Mouse (Mus musculus): ENCODE measurements around the gene Sp6.
A peak's percentile ranks its signal among the peaks of the same experiment; 100 is the strongest.

Gene Sp6

DNA sequence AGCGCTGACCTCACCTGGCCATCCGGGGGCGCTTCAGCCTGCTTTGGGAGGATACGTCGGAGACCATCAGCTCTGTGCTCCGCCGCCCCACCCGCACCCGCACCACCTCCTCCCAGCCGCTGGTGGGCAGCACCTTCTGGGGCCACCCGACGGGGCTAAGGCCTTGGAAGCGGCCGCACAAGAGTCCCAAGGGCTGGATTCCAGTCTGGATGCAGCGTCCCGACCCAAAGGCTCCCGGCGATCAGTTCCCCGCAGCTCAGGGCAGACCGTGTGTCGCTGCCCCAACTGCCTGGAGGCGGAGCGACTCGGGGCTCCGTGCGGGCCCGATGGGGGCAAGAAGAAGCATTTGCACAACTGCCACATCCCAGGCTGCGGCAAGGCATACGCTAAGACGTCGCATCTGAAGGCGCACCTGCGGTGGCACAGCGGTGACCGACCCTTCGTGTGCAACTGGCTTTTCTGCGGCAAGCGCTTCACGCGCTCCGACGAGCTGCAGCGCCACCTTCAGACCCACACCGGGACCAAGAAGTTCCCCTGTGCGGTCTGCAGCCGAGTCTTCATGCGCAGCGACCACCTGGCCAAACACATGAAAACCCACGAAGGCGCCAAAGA, 8.8 kb downstream of the Sp6 start:
- peak; percentile 35 for DNase-seq (ENCODE audit: low spot score)

DNA sequence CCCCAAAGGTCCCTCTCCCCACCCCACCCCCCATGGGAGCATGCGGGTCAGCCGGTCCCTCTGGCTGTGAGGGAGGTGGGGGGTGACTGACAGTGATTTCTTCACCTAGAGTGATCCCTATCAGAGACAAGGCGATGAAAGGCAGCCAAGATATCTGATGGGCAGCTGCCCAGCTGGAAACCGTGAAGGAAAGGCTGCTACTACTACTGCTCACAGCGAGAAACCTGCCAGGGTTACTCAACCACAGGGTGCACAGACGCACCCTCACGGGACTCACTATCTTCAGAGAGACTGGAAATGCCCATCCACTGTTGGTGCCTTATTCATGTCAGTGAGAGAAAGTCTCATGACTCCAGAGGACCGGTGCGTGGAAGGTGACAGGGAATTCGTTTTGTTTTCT, 11.8 kb downstream of the Sp6 start:
- DNase-seq (ENCODE audit: low spot score), result no peak

DNA sequence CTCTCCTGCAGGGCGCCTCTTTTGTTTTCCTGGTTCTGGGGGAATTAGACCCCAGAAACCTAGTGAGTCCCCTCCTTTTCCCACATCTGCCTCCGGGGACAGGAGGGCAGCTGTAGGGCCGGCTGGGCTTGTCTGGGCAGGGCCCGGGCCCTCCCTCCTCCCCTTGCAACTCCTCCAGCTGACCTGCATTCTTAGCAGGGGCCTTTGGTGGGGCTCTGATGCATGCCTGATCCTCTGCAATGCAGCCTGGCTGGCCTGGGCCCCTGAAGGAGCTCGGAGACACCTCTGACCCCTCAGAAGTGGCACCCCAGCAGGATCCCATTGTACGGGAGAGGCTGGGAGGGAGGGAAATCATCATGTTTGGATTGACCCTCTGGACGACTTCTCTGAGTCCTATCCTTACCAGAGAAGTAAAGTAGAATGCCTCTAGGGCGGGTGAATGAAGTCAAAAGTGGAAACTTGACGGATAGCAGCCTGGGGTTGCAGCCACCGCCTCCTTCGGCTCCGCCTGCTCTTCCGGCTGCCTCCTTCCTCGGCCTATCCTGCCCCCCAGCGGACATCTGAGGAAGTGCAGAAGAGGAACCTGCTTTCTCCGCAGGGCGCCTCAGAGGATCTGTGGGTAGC, 12.6 kb downstream of the Sp6 start:
- peak; percentile 70 for DNase-seq (ENCODE audit: low spot score)

DNA sequence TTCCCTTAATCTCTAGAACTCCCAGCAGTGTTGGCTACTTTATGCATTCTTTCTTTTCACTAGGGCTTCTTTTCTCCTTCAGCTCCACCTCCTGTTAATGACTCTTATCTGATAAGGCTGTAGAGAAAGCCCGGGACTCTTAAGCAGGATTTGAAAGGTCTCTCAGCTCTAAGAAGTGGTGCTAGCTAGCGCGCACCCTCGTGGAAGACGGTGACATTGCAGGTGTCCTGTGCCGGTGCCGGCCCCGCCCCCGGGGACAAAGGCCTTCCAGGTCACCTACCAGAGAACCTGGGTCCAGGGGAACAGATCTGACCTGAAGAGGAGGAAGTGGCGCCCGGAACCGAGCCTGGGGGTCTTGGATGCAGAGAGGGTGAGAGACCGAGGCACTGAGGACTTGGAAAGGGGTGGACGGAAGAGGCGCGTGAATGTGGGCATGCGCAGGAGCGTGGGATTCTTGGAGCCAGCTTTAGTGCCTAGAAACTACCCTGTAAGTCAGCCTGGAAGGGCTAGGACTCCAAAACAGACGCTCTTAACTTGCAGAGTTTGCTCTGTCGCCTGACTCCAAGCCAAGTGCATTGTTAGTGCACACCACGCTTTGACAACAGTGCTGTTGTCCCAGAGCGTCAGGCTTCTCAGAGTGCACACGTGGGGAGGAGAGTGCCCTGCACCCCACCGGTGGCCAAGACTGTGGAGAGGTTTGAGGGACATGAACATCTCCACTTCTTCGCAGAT, 16.7 kb downstream of the Sp6 start, which contains the start of gene Scrn2:
TSS of gene Scrn2 (plus strand) at position 253 of the 732 bp plus-strand sequence.
- DNase-seq (ENCODE audit: low spot score), result peak; percentile 59

DNA sequence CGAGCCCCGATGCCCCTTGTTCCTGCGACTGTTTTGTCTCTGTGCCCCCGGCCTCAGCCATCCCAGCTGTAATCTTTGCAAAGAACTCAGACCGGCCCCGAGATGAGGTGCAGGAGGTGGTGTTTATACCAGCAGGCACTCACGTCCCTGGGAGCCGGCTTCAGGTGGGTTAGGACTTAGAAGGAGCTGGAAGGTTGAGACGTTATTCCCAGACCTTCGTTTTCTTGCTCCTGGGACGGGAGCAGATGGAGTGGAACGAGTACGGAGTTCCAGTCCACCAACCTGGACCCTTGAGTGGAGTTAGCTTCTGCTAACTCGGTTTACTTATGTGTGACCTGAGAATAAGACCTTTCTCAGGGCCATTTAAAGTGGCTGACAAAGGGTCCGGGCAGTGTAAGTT, 17.2 kb downstream of the Sp6 start:
- DNase-seq (ENCODE audit: low spot score), result no peak

DNA sequence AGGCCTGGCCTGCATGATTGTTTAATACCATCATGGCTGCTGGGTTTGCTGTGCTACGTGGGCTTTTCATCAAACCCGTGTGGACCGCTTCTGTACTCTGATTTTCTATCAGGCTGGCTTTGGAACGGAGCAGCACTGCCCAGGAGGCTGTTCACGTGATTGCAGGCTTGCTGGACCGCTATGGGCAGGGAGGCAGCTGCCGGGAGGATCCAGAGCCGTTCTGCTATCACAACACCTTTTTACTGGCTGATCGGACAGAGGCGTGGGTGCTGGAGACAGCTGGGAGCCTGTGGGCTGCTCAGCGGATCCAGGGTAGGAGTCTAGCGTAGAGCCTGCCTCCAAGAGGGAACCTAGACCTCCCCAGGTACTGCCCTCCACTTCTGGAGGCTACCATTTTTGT, 18.8 kb downstream of the Sp6 start:
- no peak for DNase-seq (ENCODE audit: low spot score)

DNA sequence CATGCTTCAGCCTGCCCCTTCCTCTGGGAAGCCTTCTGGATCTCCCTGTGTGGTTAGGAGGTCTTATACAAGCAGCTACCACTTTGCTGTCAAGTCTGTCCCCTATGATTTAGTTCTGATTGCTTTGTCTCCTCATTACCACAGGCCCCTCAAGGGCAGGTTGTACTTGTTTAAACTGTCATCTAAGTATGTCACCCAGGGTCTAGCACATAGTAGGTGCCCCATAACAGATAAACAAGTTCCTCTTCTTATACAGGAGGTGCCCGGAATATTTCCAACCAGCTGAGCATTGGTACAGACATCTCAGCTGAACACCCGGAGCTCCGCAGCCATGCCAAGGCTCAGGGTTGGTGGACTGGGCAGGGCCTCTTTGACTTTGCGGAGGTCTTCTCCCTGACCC, 19.3 kb downstream of the Sp6 start:
- no peak for DNase-seq (ENCODE audit: low spot score)

DNA sequence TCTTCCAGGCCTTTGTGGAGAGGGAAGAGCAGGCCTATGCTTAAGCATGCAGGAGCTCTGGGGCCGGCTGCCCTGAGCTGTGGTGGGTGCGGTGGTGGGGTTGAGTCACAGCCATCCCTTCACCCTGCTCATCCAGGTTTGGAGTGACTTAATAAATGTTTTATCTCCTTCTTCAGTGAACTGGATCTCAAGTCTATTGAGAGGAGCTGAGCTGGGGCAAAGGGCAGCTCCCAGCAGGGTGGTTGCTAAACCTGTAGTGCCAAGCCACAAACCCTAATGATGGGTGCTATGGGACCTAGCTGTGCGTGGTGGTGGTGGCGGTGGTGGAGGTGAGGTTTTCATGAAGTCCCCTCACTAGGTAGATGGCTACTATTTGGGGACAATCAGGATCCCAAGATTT, 20.6 kb downstream of the Sp6 start:
- DNase-seq (ENCODE audit: low spot score), result no peak

DNA sequence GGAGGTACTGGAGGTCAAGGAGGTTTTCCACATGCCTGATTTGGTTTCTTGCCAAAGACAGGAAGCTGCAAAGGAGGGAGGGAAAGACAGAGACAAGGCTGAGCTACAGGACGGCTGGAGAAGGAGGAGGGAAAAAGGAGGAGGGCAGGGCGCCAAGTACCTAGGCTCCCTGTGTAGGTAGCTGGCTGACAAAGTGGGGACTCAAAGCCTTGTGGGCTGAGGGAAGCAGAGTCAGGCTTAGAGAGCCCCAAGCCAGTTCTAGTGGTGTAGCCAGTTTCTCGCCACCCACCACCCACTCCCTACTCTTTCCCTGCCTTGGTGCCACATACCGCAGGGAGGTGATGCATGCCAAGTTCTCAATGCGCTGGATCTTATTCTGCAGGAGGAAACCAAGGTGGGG, 22.9 kb downstream of the Sp6 start:
- DNase-seq (ENCODE audit: low spot score), result no peak

DNA sequence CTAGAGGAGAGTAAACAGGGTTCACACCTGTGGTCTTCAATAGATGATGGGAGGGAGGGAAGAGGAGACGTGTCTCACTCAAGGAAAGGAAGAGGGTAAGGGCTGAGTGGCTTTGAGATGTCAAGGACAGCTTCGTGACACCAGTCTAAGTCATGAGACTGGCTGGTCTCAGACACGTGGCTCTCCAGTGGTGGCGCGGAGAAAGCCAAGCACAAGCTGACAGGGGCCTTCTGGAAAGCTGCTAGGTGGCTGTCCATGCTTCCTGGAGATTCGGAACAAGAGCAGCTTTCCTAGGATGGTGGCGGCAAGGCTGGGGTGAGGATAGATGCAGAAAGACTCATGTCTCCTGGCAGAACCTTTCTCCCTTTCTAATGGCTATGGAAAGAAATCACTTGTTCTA, 25.7 kb downstream of the Sp6 start:
- DNase-seq (ENCODE audit: low spot score), result no peak

DNA sequence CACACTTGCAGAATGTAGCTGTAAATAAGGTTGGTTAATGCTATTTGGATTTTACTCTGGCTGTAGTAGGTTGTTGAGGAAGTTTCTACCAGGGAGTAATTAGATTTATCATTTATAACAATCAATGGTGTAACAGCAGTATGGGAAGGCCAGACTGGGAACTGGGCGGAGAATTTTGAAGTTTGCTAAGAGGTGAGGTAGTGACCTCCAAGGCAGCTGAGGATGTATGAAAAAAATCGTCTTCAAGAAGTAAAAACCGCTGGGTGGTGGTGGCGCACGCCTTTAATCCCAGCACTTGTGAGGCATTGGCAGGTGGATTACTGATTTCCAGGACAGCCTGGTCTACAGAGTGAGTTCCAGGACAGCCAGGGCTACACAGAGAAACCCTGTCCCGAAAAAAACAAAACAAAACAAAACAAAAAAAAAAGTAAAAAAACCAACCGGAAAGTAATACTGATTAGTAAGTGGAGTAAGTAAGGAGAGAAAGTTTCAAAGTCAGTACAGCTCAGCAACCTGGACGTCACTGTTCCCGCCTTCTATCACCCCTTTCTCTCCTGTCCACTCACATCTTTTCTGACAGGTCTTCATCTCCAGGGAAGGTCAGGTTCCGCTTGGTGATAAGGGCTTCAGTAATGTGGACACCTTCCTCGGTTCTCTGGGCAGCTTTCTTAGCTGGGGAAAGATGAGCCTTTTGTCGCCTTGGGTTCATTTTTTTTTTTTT, 27.3 kb downstream of the Sp6 start:
- no peak for DNase-seq (ENCODE audit: low spot score)

DNA sequence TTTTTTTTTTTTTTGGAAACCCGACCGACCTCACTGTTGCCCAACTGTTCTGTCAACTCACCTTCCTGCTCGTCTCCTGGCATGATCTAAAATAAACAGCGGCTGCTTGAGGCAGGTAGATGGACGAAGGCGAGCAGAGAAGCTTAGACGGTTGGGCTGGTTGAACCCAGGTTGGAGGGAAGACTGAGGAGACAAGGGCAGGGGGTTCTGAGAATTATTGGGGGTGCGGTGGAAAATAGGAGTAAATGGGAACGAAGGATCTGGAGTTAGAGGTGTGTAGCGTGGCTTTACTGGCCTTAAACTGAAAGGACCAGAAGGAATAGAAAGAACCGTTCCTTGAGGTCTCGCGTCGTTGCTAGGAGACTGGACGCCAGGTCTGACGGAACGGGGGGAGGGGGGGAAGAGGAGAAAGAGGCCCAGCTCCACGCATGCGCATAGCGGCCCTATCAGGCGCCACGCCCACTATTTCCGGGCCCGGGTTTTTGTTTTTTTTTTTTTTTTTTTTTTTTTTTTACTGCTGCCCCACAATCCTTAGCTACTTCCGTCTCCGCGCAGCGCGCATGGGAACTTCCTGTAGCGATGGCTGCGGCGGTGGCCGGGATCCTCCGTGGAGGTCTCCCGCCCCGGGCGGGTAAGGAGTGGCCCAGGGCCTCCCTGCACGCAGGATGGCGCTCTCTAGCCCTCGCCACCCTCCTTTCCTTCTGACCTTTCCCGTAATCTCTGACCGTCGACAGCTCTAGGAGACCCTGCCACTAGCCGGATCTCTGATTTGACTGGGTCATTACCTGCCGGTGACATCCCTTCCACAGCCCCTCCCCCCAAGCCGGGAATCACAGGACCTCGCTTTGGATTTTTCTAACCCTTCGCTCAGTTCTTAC, 28.1 kb downstream of the Sp6 start, which contains the start of the genes Lrrc46 and Mrpl10:
TSS of gene Lrrc46 (minus strand) at position 386 of the 878 bp plus-strand sequence.
TSS of gene Mrpl10 (plus strand) at position 539 of the 878 bp plus-strand sequence.
- peak; percentile 79 for DNase-seq (ENCODE audit: low spot score)

DNA sequence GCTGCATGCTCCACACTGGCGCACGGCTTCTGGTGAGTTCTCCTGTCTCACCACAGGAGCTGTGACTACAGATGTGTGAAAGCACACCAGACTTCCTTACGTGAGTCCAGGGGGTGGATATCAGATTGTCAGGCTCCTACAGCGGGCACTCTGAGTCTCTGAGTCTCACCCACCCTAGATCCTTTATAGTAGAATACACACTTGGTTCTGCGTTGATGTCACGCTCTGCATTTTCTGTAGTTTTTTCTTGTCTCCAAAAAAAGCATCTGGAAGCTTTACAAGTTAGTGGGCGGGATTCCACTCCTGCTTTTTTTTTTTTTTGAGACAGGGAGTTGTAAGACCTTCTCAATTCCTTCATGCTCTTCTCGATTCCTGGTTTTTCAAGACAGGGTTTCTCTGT, 31.7 kb downstream of the Sp6 start:
- DNase-seq (ENCODE audit: low spot score), result no peak

DNA sequence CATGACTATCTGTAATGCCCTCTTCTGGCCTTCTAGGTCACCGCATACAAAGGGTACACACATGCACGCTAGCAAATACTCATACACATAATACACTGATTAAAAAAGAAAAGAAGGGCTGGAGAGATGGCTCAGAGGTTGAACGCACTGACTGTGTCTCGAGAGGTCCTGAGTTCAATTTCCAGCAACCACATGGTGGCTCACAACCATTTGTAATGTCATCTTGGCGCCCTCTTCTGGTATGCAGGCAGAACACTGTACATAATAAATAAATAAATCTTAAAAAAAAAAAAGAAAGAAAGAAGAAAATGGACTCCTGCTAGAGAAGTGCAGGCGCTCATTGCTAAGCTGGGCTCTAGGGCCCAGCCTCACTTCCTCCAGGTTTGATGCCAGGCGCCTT, 32.7 kb downstream of the Sp6 start:
- DNase-seq (ENCODE audit: low spot score), result no peak

DNA sequence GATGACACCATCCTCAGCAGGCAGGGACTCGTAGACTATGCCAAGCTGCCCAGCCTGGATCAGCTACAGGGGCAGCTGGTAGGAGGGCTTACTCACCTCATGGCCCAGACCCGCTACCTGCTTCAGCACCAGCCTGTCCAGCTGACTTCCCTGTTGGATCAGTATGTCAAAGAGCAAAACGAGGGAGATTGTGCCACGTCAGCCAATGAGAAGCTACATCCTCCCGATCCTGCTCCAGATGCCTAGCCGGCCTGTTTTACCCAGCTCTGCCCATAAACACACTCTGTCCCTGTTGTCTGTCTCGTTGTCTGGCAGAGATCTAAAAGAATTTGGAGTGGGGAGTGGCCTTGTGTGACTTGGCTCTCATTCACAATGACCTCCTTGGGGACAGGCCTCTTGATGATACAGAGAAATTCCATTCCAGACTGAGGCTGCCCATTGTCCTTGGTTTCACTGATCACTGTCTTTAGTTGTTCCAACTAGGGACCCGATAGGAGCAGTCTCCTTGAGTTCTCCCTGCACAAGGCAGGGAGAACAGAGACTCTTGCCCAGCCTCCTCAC, 35.0 kb downstream of the Sp6 start:
- peak; percentile 62 for DNase-seq (ENCODE audit: low spot score)

DNA sequence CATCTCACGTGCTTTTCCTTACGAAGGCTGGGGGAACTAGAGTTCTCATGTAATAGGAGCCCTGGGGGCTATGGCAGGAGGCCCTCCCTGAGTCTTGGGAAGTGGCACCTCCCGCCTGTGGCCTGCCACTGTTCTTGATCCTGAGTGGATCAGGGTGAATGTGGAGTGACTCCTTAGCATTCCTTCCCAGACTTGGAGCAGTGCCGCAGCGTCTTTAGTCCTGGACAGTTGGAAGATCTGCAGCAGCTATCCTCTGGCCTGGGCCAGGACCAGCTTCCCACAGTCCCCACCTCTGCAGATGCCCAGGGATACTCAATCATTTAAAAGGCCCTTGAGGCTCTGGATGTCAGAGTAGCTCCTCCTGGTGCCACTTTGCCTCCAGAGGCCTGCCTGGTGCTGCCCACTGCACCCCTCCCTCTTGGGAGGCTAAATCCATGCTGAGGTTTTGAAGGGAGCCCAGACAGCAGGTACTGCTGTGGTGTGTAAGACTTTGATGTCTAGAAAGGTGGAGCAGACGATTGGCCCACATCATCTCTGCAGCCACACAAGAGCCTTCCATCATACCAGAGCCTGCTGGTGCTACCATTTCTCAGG, 36.4 kb downstream of the Sp6 start:
- DNase-seq (ENCODE audit: low spot score), result no peak

DNA sequence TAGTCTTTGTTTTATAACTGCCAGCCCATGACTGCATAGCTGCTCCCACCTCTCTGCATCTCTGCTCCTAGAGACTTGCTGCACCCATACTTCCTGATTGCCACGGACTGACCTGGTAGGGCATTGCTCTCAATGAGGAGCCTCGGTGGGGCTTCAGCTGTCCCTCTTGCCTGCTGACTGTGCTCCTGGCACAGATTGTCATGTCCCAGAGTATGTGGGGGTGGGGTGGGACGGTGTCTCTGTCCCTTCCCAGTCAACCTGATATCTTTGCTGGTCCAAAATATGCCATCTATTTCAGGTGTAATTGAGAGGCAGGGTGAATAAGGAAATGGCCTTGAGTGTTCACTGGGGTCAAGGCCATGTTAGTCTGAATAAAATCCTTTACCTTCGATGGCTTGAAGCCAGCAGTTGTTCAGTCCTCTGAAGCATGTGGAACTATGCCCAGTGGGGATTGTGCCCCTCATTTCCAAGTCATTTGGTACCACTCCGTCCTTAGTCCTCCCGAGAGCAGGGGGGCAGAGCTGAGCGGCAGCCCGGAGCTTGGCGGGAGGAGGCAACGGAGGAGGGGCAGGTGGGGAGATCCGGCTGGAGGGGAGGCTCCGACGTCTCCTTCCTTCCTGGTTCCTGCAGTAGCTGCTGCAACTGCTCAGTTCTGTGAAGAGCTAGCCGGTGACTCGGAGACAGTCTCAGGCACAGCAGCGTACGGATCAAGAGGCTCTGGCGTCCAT, 37.2 kb downstream of the Sp6 start, which contains the start of gene Osbpl7:
TSS of gene Osbpl7 (plus strand) at position 413 of the 728 bp plus-strand sequence.
- DNase-seq (ENCODE audit: low spot score), result peak; percentile 75

DNA sequence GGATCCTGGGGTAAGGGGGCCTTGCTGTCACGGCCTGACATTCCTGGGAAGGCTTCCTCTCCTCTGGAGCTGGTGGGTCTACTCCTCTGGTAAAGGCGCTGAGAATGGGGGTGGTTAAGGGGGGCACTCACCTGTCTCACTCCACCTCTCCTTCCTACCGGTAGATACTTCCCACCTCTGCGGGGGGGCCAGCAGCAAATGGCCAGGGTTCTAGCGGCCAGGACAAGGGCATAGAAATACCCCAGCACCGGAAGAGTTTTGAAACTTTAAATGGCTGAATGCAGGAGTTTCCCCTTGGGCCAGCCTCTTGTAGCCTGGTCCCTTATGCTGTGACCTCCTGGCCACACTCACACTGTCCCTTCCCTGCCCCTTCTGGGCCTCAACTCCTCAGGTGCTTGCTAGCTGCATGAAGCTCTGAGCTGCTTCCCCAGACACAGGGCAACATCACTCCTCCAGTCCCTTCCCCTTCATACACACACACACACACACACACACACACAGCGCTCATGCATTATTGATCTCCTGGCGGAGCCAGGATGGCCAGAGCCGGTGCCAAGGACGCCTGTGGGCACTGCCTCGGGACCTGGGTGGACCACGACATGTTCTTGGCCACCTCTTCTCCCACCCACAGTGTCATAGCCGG, 37.9 kb downstream of the Sp6 start:
- DNase-seq (ENCODE audit: low spot score), result no peak

DNA sequence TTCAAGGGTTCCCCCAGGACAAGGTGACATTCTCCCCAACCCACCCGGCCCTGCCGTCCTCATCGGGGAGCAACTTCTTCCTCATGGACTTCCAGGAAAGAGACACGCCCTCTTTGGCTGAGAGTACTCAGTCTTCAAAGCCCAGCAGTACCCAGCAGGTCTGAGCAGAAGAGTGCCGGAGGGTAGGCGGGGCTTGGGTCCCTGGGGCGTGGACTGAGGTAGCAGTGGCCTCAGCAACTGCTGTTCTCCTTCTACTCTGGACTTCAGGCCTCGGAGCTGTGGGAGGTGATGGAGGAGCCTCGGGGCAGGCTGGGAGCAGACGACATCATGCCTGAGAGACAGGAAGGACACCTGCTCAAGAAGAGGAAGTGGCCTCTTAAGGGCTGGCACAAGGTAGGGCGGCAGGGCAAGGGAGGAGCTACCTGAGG, 39.0 kb downstream of the Sp6 start:
- no peak for DNase-seq (ENCODE audit: low spot score)
